Mouse (Mus musculus) embryo, embryonic 11 days (tissue): ENCODE data around the gene Mettl26.

ENCODE experiments used
- DNase-seq: peaks from one replicate; pipeline ENCODE4 v3.0.0-alpha.2; 2015

Gene Mettl26

GRCm38 (mm10) chr17:25837533-25837932, 37.3 kb upstream of the Mettl26 start:
- DNase-seq, result peak; percentile 38

DNA sequence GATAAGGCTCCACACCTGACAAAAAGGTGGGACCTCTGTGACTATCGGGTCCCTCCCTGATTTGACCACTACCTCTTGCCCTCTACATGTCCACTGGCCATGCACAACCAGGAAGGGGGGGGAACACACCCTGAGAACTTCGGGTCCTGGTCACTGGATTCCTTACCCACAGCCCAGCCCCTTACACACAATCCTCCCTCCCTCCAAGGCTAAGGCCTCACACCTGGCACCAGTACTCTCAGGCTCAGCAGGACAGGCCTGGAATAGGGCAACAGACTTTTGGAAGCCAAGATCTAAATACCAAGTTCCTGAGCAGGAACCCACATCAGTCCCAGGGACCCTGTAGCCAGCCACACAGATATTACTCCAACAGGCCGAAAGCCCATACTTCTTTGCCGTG, 36.0 kb upstream of the Mettl26 start:
- no peak for DNase-seq

DNA sequence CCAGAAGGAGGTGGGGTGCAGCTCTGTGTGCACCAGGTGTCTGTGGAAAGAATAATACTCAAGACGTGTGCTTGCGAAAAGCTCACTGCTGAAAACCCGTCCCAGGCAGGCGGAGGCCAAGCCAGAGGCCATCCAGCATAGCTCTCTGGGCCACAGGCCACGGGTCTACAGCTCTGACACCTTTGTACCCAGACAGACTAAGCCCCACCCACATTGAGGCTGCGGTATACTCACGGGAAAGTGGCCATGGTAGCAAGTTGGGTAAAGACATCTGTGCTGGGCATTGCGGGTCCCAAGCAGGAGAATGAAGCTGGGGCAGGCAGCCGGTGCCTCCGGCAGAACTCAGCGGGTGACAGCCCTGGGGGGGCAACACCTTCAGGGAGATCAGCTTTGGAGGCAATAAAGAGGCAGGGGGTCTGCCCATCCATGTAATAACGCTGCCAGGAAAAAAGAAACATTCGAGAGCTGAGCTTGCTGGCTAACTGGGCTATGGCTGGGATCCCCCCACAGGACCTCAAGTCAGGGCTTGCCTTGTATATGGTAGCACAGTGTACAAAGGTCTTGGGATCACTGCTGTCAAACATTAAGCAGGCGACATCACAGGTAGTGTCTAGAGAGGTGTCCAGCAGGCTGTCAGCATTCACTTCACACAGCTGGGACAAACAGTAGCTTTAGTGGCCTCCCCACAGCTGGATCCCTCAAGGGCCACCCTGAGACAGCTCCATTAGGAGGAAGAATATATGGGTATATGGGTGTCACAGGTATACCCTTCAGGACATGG, 35.2 kb upstream of the Mettl26 start:
- DNase-seq, result no peak

GRCm38 (mm10) chr17:25840519-25840918, 34.4 kb upstream of the Mettl26 start:
- DNase-seq, result no peak

DNA sequence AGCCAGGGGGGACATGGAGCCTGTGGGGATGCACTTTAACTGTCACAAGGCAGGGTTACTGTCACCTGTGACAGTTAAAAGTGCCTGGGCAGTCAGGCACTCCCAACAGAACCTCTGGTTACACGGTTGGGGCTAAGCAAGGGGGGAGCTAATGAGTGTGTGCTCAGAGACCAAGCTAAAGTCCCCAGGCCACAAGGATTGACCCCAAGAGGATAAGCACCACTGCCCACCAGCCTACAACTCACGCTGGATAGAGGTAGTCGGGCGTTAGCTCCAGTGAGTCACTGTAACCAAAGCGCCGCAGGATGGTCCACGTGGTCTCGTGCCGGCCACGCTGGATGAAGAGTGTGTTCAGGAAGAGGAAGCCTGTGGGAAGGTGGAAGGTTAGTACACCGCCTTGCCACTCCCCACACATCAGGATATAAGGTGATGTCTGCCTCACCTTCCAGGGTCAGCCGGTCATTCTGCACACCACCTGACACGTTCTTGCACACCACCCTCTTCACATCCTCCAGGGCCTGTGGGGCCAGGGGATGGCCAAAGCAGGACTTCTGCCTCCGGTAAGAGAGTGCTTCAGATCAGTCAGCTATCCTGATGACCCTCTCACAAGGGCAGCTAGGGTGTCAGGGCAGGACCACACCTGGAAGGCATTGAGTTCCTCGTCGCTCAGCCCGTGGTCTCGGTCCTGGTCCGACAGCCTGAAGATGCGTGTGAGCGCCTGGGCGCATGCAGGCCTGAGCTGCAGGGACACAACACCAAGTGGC, 33.6 kb upstream of the Mettl26 start, which contains the start of gene Gm20683:
Gene Gm20683, minus strand, starts transcription at position 647 of the 764 bp plus-strand sequence.
- DNase-seq, result no peak

DNA sequence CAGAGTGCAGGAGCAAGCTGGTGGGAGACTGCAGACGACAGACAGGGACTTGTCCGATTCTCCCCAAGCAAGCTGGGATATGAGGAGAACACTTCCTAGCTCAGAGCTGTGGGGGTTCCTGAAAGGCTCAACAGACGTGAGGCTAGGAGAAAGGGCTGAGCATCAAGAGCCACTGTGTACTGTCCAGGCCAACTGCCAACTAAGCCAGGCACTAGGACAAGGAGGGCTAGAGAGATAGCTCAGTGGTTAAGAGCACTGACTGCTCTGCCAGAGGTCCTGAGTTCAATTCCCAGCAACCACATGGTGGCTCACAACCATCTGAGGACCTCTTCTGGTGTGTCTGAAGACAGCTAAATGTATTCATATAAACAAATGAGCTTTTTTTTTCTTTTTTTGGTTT, 32.4 kb upstream of the Mettl26 start:
- DNase-seq, result no peak

- no peak for DNase-seq
Measured at GRCm38 (mm10) chr17:25843122-25843521, 31.8 kb upstream of the Mettl26 start.

DNA sequence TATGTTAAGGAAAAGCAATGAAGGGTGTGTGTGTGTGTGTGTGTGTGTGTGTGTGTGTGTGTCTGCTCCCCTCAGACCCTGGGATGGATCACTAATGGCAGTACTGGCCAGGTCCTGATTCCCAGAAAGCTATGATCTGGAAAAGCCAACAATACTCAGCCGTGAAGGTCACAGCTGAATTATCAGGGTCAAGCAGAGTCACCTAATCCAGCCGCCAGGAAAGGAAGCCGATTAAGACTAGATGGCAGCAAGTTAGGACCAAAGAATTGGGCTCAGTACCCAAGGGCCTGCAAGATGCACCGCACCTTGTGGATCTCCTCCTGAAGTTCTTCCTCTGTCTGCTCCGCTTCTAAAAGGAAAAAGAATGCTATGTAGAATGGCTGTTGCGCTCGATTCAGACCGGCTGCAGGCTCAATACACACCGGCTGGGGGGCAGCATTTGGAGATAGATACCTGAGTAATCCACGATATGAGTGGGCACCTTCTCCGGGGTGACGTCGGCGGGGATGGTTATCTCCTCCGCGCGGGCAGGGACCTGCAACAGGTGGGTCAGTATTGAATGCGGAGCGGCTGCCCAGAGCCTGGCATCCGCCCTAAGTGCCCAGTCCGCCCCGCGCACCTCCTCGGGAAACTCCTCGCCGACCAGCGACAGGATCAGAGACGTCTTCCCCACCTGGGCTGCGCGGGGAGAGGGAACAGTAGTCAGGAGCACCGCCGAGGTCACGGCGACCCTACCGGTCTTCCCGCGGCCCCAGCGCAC, 31.1 kb upstream of the Mettl26 start:
- DNase-seq, result no peak

GRCm38 (mm10) chr17:25844396-25844901, 30.4 kb upstream of the Mettl26 start, which contains the start of gene Rhot2:
TSS of gene Rhot2 (minus strand) at chr17:25844851.
- DNase-seq, result peak; percentile 97

GRCm38 (mm10) chr17:25860229-25860628, 14.6 kb upstream of the Mettl26 start:
- no peak for DNase-seq

GRCm38 (mm10) chr17:25860832-25861703, 13.8 kb upstream of the Mettl26 start, which contains the start of gene Wdr90:
TSS of gene Wdr90 (minus strand) at chr17:25861501.
- peak; percentile 97 for DNase-seq

GRCm38 (mm10) chr17:25861704-25862612, 12.9 kb upstream of the Mettl26 start:
- DNase-seq, result no peak

- no peak for DNase-seq
Measured at GRCm38 (mm10) chr17:25863681-25864080, 11.2 kb upstream of the Mettl26 start.

DNA sequence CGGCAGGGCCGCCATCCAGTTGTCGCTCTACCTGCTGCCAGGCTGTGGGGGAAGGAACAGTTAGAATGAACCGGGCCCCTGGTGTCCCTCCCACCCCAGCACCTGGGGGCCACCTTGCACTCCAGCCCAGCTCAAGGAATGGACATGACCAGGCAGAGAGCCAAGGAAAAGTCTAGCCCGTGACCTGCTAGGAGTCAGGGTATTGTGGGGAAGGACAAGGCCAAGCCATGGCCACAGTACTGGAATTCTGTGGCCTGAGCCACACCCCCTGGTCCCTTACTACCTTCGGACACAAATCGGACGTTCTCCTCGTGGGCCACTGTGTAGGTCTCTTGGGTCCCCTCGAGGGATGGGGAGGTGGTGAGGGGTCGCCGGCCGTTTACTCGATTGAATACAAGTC, 10.6 kb upstream of the Mettl26 start:
- DNase-seq, result no peak

GRCm38 (mm10) chr17:25865288-25865687, 9.6 kb upstream of the Mettl26 start:
- no peak for DNase-seq

DNA sequence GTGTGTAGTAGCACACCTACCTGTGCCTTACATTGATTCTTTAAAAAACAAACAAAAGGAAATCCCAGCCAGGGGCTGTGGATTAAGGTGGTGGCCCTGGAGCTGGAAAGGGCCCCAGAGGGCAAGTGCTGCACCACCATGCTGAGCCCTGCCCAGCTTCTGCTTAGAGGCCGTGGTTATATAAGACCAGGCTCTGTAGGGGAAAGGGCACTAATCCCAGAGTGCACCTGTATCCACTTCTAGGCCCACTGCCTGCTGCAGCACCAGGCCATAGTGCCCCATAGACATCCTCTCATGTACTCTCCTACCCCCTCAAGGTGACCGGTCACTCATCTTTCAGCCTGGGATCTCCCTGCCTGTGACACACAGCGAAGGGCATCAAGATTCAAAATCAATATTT, 8.7 kb upstream of the Mettl26 start:
- DNase-seq, result no peak

- no peak for DNase-seq
Measured at GRCm38 (mm10) chr17:25867509-25867835, 7.4 kb upstream of the Mettl26 start.

DNA sequence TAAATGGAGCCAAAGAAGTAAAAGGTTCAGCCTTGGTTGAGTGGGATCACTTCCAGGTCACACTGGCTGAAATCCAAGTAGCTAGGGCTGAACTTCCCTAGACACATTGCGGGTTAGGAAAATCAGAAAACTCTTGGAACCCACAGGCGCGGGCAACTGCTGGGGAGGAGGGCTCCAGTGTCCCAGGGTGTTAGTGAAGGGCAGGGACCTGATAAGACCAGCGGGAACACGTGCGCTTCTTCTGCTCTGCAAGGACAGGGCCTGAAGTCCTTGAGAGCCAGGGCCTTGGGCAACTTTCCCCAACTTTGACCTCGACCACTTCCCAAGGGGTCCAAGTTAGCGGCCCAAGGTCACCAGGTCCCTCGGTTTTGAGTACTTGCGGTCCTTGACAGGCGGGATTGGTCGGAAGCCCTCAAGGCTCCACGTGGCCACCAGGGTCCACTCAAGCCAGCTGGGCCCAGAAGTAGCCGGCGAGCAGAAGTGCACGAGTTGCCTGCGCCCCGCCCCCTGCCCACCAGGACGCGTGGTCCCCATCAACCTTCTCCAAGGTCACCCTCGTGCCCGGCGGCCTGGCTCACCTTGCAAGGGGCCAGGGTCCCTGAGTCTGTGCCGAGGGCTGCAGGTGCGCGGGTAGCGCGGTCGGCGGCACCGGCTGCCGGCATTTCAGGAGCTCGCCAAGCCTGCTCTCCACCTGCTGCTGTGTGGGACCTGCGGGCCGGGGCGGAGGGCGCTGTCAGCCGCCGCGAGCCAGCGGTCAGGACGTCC, 6.9 kb upstream of the Mettl26 start:
- peak; percentile 59 for DNase-seq

- DNase-seq, result peak; percentile 90
Measured at GRCm38 (mm10) chr17:25868601-25869191, 6.2 kb upstream of the Mettl26 start, which contains the start of gene Mcrip2. TSS of gene Mcrip2 (minus strand) at chr17:25868764.

- no peak for DNase-seq
Measured at GRCm38 (mm10) chr17:25869498-25869897, 5.4 kb upstream of the Mettl26 start.
